Mouse (Mus musculus) cerebral cortex, adult 2 months (tissue): ENCODE data around the gene Jph2.

Experiments used
- WGBS: fragments of 180-500 bp; shearing (Covaris S2); methylation state at CpG from one replicate; pipeline ENCODE4 v1.1.7; 2018; 5-methylcytosine and 5-hydroxymethylcytosine counted together

Gene Jph2

GRCm38 (mm10) chr2:163411344-163411743, 13.6 kb upstream of the Jph2 start:
- WGBS, result 82% methylated on average over 3 of the region's 3 CpGs

GRCm38 (mm10) chr2:163410211-163410610, 12.4 kb upstream of the Jph2 start:
- WGBS, result 96% methylated on average over 3 of the region's 3 CpGs

- 79% methylated on average over 8 of the region's 8 CpGs for WGBS
These were observed 6.4 kb upstream of the Jph2 start for GRCm38 (mm10) chr2:163404037-163404815.

- WGBS, result 1% methylated on average over 8 of the region's 8 CpGs
These were observed 3.4 kb upstream of the Jph2 start for GRCm38 (mm10) chr2:163401221-163401620.

GRCm38 (mm10) chr2:163399222-163399621, 1.4 kb upstream of the Jph2 start:
- WGBS, result 74% methylated on average over 8 of the region's 8 CpGs

GRCm38 (mm10) chr2:163398770-163399169, 977 bp upstream of the Jph2 start:
- WGBS, result 75% methylated on average over 4 of the region's 4 CpGs

- WGBS, result 89% methylated on average over 19 of the region's 19 CpGs
These were observed 722 bp downstream of the Jph2 start for GRCm38 (mm10) chr2:163397071-163397470.

GRCm38 (mm10) chr2:163394977-163395376, 2.8 kb downstream of the Jph2 start:
- WGBS, result 71% methylated on average over 6 of the region's 6 CpGs

- 77% methylated on average over 6 of the region's 6 CpGs for WGBS
These were observed 3.8 kb downstream of the Jph2 start for GRCm38 (mm10) chr2:163393976-163394375.

- WGBS, result 92% methylated on average over 10 of the region's 10 CpGs
These were observed 4.6 kb downstream of the Jph2 start for GRCm38 (mm10) chr2:163393241-163393640.

- 71% methylated on average over 6 of the region's 6 CpGs for WGBS
These were observed 5.4 kb downstream of the Jph2 start for GRCm38 (mm10) chr2:163392436-163392835.

- 81% methylated on average over 15 of the region's 15 CpGs for WGBS
These were observed 11.2 kb downstream of the Jph2 start for GRCm38 (mm10) chr2:163386423-163387190.

GRCm38 (mm10) chr2:163385126-163385525, 12.7 kb downstream of the Jph2 start:
- WGBS, result 97% methylated on average over 6 of the region's 6 CpGs

- 86% methylated on average over 8 of the region's 8 CpGs for WGBS
These were observed 16.5 kb downstream of the Jph2 start for GRCm38 (mm10) chr2:163381246-163381645.

- 81% methylated on average over 5 of the region's 5 CpGs for WGBS
These were observed 18.4 kb downstream of the Jph2 start for GRCm38 (mm10) chr2:163379366-163379765.

- WGBS, result 39% methylated on average over 33 of the region's 33 CpGs
These were observed 21.7 kb downstream of the Jph2 start for GRCm38 (mm10) chr2:163376082-163376481.

- 41% methylated on average over 35 of the region's 35 CpGs for WGBS
These were observed 22.3 kb downstream of the Jph2 start for GRCm38 (mm10) chr2:163375468-163375867.

- 91% methylated on average over 1 of the region's 1 CpGs for WGBS
These were observed 25.2 kb downstream of the Jph2 start for GRCm38 (mm10) chr2:163372627-163373026.

GRCm38 (mm10) chr2:163370175-163370574, 27.6 kb downstream of the Jph2 start:
- 35% methylated on average over 4 of the region's 4 CpGs for WGBS

GRCm38 (mm10) chr2:163364785-163365541, 32.8 kb downstream of the Jph2 start:
- 75% methylated on average over 18 of the region's 18 CpGs for WGBS

- WGBS, result 74% methylated on average over 12 of the region's 12 CpGs
These were observed 34.6 kb downstream of the Jph2 start for GRCm38 (mm10) chr2:163362940-163363921.
